Mouse (Mus musculus) liver, embryonic 15.5 days (tissue): ENCODE results near the gene Lrfn1. TPM values are rescaled to one million over a fixed set of nuclear protein-coding genes. Genes with fewer than 3 reads are reported as not detected.

Experiments used
- polyA plus RNA-seq: library from polyadenylated mRNA; unstranded; fragments of >200 nt; fragmentation: Nextera tagmentation; extraction: Ambion mirVana; gene quantifications from 2 replicates; pipeline ENCODE4 v1.2.1, GENCODE M21; 2015

The Lrfn1 gene
- polyA plus RNA-seq, 1 experiment from 2014 or later, result 0.20 TPM

Other genes with a start within 250 kb of the Lrfn1 start
- gene Eid2, start 184.1 kb upstream of the Lrfn1 start, polyA plus RNA-seq, result 0.52 and 0.75 TPM in 2 replicates
- gene Eid2b, start 174.2 kb upstream of the Lrfn1 start, polyA plus RNA-seq, result 1.7 and 1.8 TPM in 2 replicates
- 0.07 TPM in 1 of 2 replicates, not detected in the other for gene Selenov, start 160.8 kb upstream of the Lrfn1 start, polyA plus RNA-seq
- not detected in 2 replicates for gene Dll3, start 149.7 kb upstream of the Lrfn1 start, polyA plus RNA-seq
- gene Timm50, start 139.9 kb upstream of the Lrfn1 start, polyA plus RNA-seq, result 78.3 and 85.2 TPM in 2 replicates
- 29.9 and 35.3 TPM in 2 replicates for gene Supt5, start 113.2 kb upstream of the Lrfn1 start, polyA plus RNA-seq
- gene Rps16, start 101.3 kb upstream of the Lrfn1 start, polyA plus RNA-seq, result 540 and 619 TPM in 2 replicates
- gene Plekhg2, start 79.4 kb upstream of the Lrfn1 start, polyA plus RNA-seq, result 4.5 and 5.1 TPM in 2 replicates
- 8.3 and 8.8 TPM in 2 replicates for gene Zfp36, start 71.7 kb upstream of the Lrfn1 start, polyA plus RNA-seq
- gene Med29, start 59.3 kb upstream of the Lrfn1 start, polyA plus RNA-seq, result 23.9 and 25.6 TPM in 2 replicates
- 24.6 and 26.2 TPM in 2 replicates for gene Paf1, start 59.0 kb upstream of the Lrfn1 start, polyA plus RNA-seq
- gene Gmfg, start 14.5 kb upstream of the Lrfn1 start, polyA plus RNA-seq, result 32.4 and 35.6 TPM in 2 replicates
- not detected in 2 replicates for gene Ifnl2, start 58.5 kb downstream of the Lrfn1 start, polyA plus RNA-seq
- gene Ifnl3, start 70.9 kb downstream of the Lrfn1 start, polyA plus RNA-seq, result not detected in 2 replicates
- 0.68 TPM in 1 of 2 replicates, not detected in the other for gene Sycn, start 88.9 kb downstream of the Lrfn1 start, polyA plus RNA-seq
- not detected in 2 replicates for gene Nccrp1, start 95.3 kb downstream of the Lrfn1 start, polyA plus RNA-seq
- gene Samd4b, start 146.2 kb downstream of the Lrfn1 start, polyA plus RNA-seq, result 5.6 and 6.6 TPM in 2 replicates
- gene Pak4, start 146.2 kb downstream of the Lrfn1 start, polyA plus RNA-seq, result 17.9 and 19.2 TPM in 2 replicates
- gene Acp7, start 179.4 kb downstream of the Lrfn1 start, polyA plus RNA-seq, result not detected in 2 replicates
- 0.15 and 0.24 TPM in 2 replicates for gene Fbxo27, start 240.9 kb downstream of the Lrfn1 start, polyA plus RNA-seq